Mouse (Mus musculus) intestine, embryonic 15.5 days (tissue): ENCODE measurements around the gene Lrrc27. TPM values are rescaled to one million over a fixed set of nuclear protein-coding genes. Genes with fewer than 3 reads are reported as not detected.

Source experiments
- ATAC-seq: fragments of 200-750 bp; cut with Nextera tagmentation; 2 replicates; pipeline ENCODE4 v1.8.0; 2017; ENCODE audit warnings: moderate TSS enrichment, moderate library complexity
- H3K27ac ChIP-seq: fragments of 300-500 bp; sonication (generic); 2 replicates; pipeline ENCODE4 v1.5.1; 2015; ENCODE audit warnings: mild to moderate bottlenecking, inconsistent platforms
- H3K27me3 ChIP-seq: fragments of 300-500 bp; sonication (generic); replicated peaks from 2 replicates; pipeline ENCODE4 v1.6.1; 2015; ENCODE audit warnings: inconsistent platforms
- H3K36me3 ChIP-seq: fragments of 300-500 bp; sonication (generic); 2 replicates; pipeline ENCODE4 v1.6.1; 2015; ENCODE audit warnings: inconsistent platforms
- H3K4me1 ChIP-seq: fragments of 300-500 bp; sonication (generic); replicated peaks from 2 replicates; pipeline ENCODE4 v1.6.1; 2015; ENCODE audit warnings: inconsistent platforms
- H3K4me2 ChIP-seq: fragments of 300-500 bp; sonication (generic); replicated peaks from 2 replicates; pipeline ENCODE4 v1.6.1; 2015; ENCODE audit warnings: mild to moderate bottlenecking, inconsistent platforms
- H3K4me3 ChIP-seq: fragments of 300-500 bp; sonication (generic); replicated peaks from 2 replicates; pipeline ENCODE4 v1.5.1; 2015; ENCODE audit warnings: inconsistent platforms
- H3K9ac ChIP-seq: fragments of 300-500 bp; sonication (generic); 2 replicates; pipeline ENCODE4 v1.6.1; 2015; ENCODE audit warnings: inconsistent platforms
- H3K9me3 ChIP-seq: fragments of 300-500 bp; sonication (generic); 2 replicates; pipeline ENCODE4 v1.6.1; 2016; ENCODE audit warnings: inconsistent platforms
- WGBS: fragments of 180-500 bp; shearing (Covaris S2); methylation state at CpG from one replicate; pipeline ENCODE4 v1.1.7; 2015; 5-methylcytosine and 5-hydroxymethylcytosine counted together
- polyA plus RNA-seq: library from polyadenylated mRNA; unstranded; fragments of >200 nt; fragmentation: Nextera tagmentation; extraction: Ambion mirVana; gene quantifications from 2 replicates; pipeline ENCODE4 v1.2.1, GENCODE M21; 2015

Gene Lrrc27
- polyA plus RNA-seq, 1 experiment from 2014 or later, result 4.4 TPM

DNA sequence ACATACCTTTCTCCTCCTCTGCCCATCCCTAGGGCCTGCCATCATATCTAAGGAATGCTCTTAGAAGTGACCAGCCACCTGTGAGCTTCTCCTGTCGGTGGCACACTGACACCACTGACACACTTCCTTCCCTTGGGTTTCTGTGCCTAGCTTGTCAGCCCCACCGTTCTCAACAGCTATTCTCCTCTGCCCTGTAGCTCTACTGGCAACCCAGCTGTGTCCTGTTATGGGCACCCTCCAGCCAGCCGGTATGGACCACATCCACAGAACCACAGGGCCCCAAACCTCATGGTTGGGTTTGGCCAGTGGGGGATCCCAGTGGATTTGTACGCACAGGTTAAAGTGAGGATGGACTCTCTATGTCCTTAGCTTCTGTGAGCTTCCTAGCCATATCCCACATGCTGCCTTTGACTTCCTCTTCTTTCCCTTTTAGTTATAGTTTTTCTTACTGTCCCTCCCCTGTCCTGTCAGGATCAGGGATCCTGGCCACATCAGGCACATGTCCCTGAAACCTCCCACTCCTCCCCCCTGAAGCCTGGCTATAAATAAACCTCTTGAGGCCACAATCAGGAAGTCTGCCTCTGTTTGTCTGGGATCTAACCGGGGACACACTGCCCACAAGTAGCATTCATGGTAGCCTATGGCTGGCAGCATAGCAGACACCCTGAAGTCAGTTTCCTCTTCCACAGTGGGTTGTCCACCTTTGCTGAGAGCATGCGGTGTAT, 15.8 kb downstream of the Lrrc27 start:
- 75% methylated on average over 6 of the region's 6 CpGs for WGBS
- Histone ChIP-seq H3K9ac (no peak overlapping the region), H3K9me3 (no peaks in the 10 kb centered on the region), H3K4me1 (peaks cover 2% of the 10 kb centered on the region; the same call in 1 of the 2 replicates), H3K36me3 (no peaks in the 10 kb centered on the region), H3K4me3 (no peak overlapping the region), H3K27me3 (no peaks in the 10 kb centered on the region), H3K4me2 (no peak overlapping the region), H3K27ac (no peak overlapping the region)
- ATAC-seq, result no peak

- Histone ChIP-seq H3K9me3 (no peaks in the 10 kb centered on the region), H3K27me3 (no peaks in the 10 kb centered on the region), H3K36me3 (no peaks in the 10 kb centered on the region), H3K4me3 (no peak overlapping the region), H3K4me2 (no peak overlapping the region), H3K4me1 (peaks cover 10% of the 10 kb centered on the region), H3K9ac (no peak overlapping the region), H3K27ac (no peak overlapping the region)
- WGBS, result 80% methylated on average over 5 of the region's 5 CpGs
- ATAC-seq, result no peak
Observed at GRCm38 (mm10) chr7:139229837-139230236, 17.0 kb downstream of the Lrrc27 start.

DNA sequence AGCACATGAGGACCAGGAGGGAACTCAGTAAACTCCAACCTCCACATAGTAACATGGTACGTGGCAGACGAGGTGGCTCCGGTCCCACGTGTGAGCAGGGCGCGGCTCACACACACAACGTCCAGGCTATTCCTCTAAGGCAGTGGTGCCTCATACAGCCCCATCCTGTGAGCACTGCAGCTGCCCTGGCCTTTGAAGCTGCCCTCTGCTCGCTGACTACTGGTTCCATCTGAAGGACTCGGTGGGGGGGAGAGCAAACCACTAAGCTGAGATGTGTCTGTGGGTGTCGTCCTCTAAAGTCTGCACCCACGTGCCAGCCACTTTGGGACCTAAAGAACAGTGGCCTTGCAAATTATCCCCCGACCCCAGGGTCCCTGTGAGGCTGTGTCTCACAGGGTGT, 17.5 kb downstream of the Lrrc27 start:
- H3K27me3 ChIP-seq, result no peaks in the 10 kb centered on the region
- peaks cover 15% of the 10 kb centered on the region for H3K4me1 ChIP-seq
- ATAC-seq, result no peak
- no peaks in the 10 kb centered on the region for H3K36me3 ChIP-seq
- no peaks in the 10 kb centered on the region for H3K9me3 ChIP-seq
- no peak overlapping the region for H3K27ac ChIP-seq
- no peak overlapping the region for H3K4me3 ChIP-seq
- 71% methylated on average over 12 of the region's 12 CpGs for WGBS
- H3K4me2 ChIP-seq, result no peak overlapping the region
- no peak overlapping the region for H3K9ac ChIP-seq

DNA sequence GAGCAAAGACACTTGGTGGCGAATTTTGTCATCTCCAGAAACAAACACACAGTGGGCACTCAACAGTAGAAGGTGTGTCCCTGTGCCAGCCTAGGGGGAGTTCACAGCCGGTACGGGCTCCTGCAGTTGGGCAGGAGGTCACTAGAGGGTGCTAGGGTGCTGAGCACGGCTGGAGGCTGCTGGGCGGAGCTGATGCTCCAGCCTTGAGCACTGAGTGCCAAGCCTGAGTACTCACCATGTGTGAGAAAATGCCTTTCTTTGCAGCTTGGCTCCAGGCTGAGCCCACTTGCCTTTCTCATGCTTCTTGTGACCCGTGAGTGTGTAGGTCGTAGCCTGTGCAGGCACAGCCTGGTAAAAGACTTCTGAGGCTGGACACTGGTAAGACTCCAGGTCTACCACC, 20.9 kb downstream of the Lrrc27 start:
- H3K9me3 ChIP-seq, result no peaks in the 10 kb centered on the region
- peak overlapping the region; percentile 48 for H3K4me2 ChIP-seq
- 0% methylated on average over 7 of the region's 7 CpGs for WGBS
- H3K36me3 ChIP-seq, result no peaks in the 10 kb centered on the region
- H3K27ac ChIP-seq, result peak overlapping the region; percentile 92
- H3K4me3 ChIP-seq, result no peak overlapping the region
- H3K27me3 ChIP-seq, result no peaks in the 10 kb centered on the region
- peaks cover 21% of the 10 kb centered on the region for H3K4me1 ChIP-seq
- H3K9ac ChIP-seq, result no peak overlapping the region
- peak; percentile 73 for ATAC-seq

GRCm38 (mm10) chr7:139234426-139235188, 21.8 kb downstream of the Lrrc27 start:
- Histone ChIP-seq H3K4me2 (peak overlapping the region; percentile 48), H3K27me3 (no peaks in the 10 kb centered on the region), H3K4me1 (peaks cover 21% of the 10 kb centered on the region), H3K36me3 (no peaks in the 10 kb centered on the region), H3K9ac (peak overlapping the region; percentile 11; the same call in 1 of the 2 replicates), H3K4me3 (no peak overlapping the region), H3K27ac (peak overlapping the region; percentile 92), H3K9me3 (no peaks in the 10 kb centered on the region)
- 11% methylated on average over 18 of the region's 18 CpGs for WGBS
- ATAC-seq, result peak; percentile 89

DNA sequence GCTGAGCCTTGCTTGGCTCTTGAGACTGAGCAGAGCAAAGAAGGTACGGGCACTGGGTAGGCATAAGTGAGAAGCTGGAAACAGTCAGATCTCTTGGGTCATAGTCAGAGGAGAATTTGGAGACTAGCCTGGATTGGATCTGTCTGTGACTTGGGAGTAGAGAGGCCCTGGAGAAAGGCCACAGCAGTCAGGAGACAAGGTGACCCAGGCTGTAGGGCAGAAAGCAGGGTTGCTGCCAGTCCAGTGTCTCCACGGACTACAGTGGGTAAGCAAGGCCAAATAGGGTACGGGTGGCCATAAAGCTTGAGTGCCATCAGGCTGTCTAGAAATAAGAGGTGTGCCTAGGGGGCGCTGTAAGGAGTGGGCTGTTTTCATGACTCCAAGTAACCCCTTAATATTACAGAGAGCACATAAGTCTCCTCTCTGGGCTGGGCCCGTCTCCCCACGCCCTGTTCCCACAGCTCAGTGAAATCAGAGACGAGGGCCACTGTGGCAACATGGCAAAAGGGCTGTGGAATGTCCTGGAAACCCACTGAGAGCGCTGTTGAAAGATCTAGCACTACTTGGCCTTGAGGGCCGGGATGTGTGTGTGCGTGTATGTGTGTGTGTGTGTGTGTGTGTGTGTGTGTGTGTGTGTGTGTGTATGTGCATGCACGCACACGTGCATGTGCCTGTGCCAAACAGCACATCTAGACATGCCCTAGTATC, 23.0 kb downstream of the Lrrc27 start:
- Histone ChIP-seq H3K4me3 (no peak overlapping the region), H3K9me3 (no peaks in the 10 kb centered on the region), H3K27me3 (no peaks in the 10 kb centered on the region), H3K27ac (peak overlapping the region; percentile 92), H3K4me1 (peaks cover 21% of the 10 kb centered on the region), H3K9ac (no peak overlapping the region), H3K36me3 (no peaks in the 10 kb centered on the region), H3K4me2 (no peak overlapping the region)
- 83% methylated on average over 12 of the region's 12 CpGs for WGBS
- ATAC-seq, result no peak

DNA sequence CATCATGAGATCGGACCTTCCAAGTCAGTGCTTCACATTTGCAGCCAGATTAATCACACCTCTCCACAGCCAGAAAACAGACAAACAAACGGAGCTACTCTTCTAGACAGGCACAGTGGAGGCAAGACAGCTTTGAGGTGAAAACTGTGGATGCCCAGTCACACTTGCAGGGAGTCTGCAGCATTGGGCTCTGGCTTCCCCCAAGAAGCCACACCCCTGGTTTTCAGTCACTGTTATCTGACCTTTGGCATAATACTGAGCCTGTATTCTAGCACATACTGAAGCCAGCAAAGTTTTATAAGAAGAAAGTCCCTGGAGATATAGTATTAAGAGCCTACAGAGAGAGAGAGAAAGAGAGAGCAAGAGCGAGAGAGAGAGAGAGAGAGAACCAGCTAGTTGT, 26.6 kb downstream of the Lrrc27 start:
- no peak overlapping the region for H3K4me2 ChIP-seq
- peaks cover 15% of the 10 kb centered on the region for H3K4me1 ChIP-seq
- H3K4me3 ChIP-seq, result no peak overlapping the region
- H3K27ac ChIP-seq, result no peak overlapping the region
- H3K27me3 ChIP-seq, result no peaks in the 10 kb centered on the region
- no peaks in the 10 kb centered on the region for H3K36me3 ChIP-seq
- H3K9ac ChIP-seq, result no peak overlapping the region
- H3K9me3 ChIP-seq, result no peaks in the 10 kb centered on the region
- no peak for ATAC-seq
- WGBS, result 75% methylated on average over 3 of the region's 3 CpGs

GRCm38 (mm10) chr7:139246086-139246485, 33.3 kb downstream of the Lrrc27 start:
- no peaks in the 10 kb centered on the region for H3K36me3 ChIP-seq
- no peak overlapping the region for H3K9ac ChIP-seq
- WGBS, result 51% methylated on average over 5 of the region's 5 CpGs
- H3K9me3 ChIP-seq, result no peaks in the 10 kb centered on the region
- no peak for ATAC-seq
- peaks cover 48% of the 10 kb centered on the region for H3K4me1 ChIP-seq
- H3K27me3 ChIP-seq, result no peaks in the 10 kb centered on the region
- no peak overlapping the region for H3K27ac ChIP-seq
- H3K4me3 ChIP-seq, result no peak overlapping the region
- H3K4me2 ChIP-seq, result no peak overlapping the region

DNA sequence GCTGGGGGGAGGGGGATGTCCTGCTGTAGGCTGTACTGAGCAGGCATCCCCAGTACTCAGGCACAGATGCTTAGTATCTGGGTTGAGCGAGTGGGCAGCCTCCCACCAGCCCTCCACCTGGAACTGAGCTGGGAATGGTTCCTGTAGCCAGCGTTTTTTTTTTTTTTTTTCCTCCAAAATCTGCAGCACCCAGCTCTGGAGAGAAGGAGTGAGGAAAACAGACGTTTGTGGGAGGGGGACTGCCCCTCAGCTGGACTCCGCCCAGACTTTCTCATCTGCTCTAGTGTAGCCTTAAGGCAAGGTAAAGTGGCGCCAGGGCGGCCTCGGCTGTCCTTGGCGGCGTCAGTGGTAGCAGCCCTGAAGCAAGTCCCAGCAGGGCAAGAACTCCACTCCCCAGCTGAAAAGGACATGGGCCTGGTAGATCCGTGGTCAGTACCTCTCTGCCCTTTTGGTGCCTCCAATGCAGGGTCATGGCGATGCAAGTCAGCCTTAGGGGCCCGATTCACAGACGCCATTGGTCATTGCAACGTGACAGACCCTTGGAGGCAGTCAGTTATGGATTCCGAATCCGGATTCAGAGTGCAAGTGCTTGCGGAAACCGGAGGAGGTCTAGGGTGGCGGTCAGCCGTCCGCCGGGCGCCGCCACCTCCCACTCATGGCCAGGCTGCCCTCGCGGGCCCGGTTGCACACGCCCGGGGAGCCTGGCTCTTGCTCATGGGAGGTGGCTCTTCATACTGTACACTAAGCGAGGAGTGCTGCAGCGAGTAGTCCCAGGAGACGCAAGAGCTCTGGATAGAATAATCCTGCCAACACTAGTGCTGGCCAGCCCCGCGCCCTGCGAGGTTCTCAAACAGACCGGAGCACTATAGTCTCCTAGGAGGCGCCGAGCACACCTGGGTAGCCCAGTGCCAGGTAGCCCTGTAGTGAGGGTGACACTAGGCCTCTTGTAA, 34.4 kb downstream of the Lrrc27 start:
- Histone ChIP-seq H3K27ac (peak overlapping the region; percentile 95), H3K9me3 (no peaks in the 10 kb centered on the region), H3K27me3 (no peaks in the 10 kb centered on the region), H3K4me2 (peak overlapping the region; percentile 83), H3K4me3 (peak overlapping the region; percentile 51), H3K9ac (peak overlapping the region; percentile 90), H3K36me3 (no peaks in the 10 kb centered on the region), H3K4me1 (peaks cover 59% of the 10 kb centered on the region)
- peak; percentile 45 for ATAC-seq
- 10% methylated on average over 38 of the region's 38 CpGs for WGBS

DNA sequence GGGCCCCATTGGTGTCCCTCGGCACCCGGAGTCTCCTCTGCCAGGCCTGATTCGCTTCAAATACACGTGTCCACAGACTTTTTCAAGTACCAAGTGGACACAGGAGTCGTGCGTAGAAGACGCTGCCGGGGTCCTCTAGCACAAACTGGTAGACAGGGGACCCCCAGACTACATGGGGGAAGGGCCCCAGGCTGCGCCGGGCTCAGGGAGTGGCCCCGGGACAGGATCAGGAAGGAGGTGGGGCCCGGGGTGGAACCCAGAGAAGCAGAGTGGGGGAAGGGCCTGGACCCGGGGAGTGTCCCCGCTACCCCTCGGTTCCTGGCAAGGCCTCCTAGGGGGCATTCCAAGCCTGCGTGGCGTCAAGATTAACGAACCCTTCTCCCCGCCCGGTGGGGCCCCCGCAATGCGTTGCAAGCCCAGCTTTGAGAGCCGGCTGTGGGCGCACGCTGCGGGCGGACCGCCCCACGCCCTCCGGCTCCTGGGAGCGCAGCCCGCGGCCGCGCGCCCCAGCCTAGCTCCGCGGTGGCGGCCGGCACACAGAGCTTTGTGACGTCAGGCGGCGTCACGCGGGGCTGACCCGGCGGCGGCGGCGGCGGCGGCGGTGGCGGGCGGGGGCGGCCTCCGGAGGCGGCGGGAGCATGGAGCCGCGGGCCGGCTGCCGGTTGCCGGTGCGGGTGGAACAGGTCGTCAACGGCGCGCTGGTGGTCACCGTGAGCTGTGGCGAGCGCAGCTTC, 35.3 kb downstream of the Lrrc27 start, which contains the start of gene Pwwp2b:
Pwwp2b (plus strand) TSS at position 602 of the 734 bp plus-strand sequence.
- H3K4me3 ChIP-seq, result peak within 1 kb of the TSS; percentile 51
- peak within 1 kb of the TSS; percentile 95 for H3K27ac ChIP-seq
- no peaks in the 10 kb centered on the region for H3K36me3 ChIP-seq
- H3K4me1 ChIP-seq, result peaks cover 68% of the 10 kb centered on the region
- WGBS, result under 1% methylated on average over 68 of the region's 72 CpGs
- ATAC-seq, result peak; percentile 83
- H3K9me3 ChIP-seq, result no peaks in the 10 kb centered on the region
- H3K9ac ChIP-seq, result peak within 1 kb of the TSS; percentile 90
- no peaks in the 10 kb centered on the region for H3K27me3 ChIP-seq
- H3K4me2 ChIP-seq, result peak within 1 kb of the TSS; percentile 83
